Mouse (Mus musculus): ENCODE measurements around the gene Gm42421.

DNA sequence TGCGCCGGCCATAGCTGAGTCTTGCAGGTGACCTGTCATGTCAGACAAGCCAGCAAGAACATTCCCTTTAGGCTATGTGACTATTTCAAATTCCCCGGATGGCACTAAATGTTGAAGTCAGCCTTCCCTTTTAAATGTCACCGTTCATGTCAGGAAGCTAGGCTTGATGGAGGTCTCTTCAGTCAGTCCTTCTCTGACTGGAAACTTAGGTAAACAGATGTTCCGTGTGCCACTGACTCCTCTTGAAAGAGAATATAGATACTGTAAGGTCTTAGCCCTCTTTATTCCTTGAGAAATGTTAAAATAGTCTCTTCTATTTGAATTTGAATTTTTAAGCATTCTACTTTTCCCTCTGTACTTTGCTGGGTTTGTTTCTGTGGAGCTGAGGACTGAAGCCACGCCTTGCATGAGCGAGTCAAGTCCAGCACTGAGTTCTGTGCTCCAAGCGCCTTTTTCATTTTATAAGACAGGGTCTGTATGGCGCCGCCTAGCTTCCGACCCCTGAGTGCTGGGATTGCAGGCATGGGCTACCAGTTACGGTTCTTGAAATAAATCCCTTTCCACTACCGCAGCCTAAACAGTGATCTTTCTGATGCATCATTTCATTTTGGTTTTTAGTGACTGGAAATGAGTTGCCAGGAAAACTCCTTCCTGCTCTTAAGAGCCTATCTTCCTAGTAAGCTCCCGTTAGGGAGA, 30.2 kb upstream of the Gm42421 start, which contains the start of gene Ankrd61:
- TF ChIP-seq POLR2A (IDR thresholded peaks at IDR 0.05; ENCODE audit: borderline replicate concordance, extremely low read depth, insufficient read depth, insufficient read length, poor library complexity, severe bottlenecking) (no peak), CTCF (IDR thresholded peaks at IDR 0.05; ENCODE audit: borderline replicate concordance, extremely low read depth, insufficient read depth, insufficient read length) (no peak)
